Mouse (Mus musculus) monocyte, adult 59 days (primary cell): ENCODE data around the gene Dusp13. TPM values are rescaled to one million over a fixed set of nuclear protein-coding genes. Genes with fewer than 3 reads are reported as not detected.

Experiments used
- total RNA-seq, 2 experiments: library from RNA; stranded (reverse); gene quantifications; one replicate each; pipeline ENCODE4 v1.2.4; 2023

The Dusp13 gene
- not detected for total RNA-seq

GRCm38 (mm10) chr14:21750881-21751542, at the start of gene Dusp13:
Gene Dusp13, minus strand, starts transcription at chr14:21751181.

GRCm38 (mm10) chr14:21750008-21750880, 737 bp downstream of the Dusp13 start, which contains the start of gene Samd8:
Gene Samd8, plus strand, starts transcription at chr14:21750531.

DNA sequence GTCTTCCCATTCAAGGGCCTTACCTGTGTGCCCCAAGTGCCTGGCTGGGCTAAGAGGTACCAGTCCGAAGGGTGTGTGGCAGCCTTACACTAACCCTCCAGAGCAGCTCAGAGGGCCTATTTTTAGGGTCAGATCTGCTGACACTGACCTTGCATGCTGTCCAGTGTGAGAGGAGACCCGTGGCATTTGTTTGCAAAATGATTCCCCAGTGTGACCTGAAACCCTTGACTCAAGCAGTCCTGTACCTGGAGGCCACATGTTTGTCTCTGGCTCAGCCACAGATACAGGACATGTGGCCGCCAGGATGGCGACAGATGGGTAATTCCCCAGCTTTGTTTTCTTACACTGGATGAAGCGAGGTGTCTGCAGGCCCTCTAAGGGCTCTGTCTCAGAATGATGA, 36.5 kb downstream of the Dusp13 start, which contains the start of gene Dupd1:
Gene Dupd1, minus strand, starts transcription at position 91 of the 400 bp plus-strand sequence.

Other genes starting within 250 kb of the Dusp13 start
- gene Dupd1, start 36.6 kb downstream of the Dusp13 start, total RNA-seq: not detected
- gene Samd8, start 650 bp downstream of the Dusp13 start, total RNA-seq: 10 to 100 TPM; 32.6 to 34.5 TPM
- gene Vdac2, start 74.1 kb upstream of the Dusp13 start, total RNA-seq: 100 to 1,000 TPM; 164 to 167 TPM
- gene Comtd1, start 97.8 kb upstream of the Dusp13 start, total RNA-seq: 10 to 100 TPM; 15.7 to 17.8 TPM
- gene Zfp503, start 238.4 kb upstream of the Dusp13 start, total RNA-seq: 1 to 10 TPM; 5.2 to 6.4 TPM